Mouse (Mus musculus) intestine, embryonic 15.5 days (tissue): Measurements from ENCODE around the gene Avil. TPM values are rescaled to one million over a fixed set of nuclear protein-coding genes. Genes with fewer than 3 reads are reported as not detected.
"Not testable (repeated sequence)": the region's sequence is repeated elsewhere in the genome, so short reads cannot be mapped to it uniquely, and the experiment has no call there.

Source experiments
- ATAC-seq: fragments of 200-750 bp; cut with Nextera tagmentation; 2 replicates; pipeline ENCODE4 v1.8.0; 2017; ENCODE audit warnings: moderate TSS enrichment, moderate library complexity
- H3K27ac ChIP-seq: fragments of 300-500 bp; sonication (generic); 2 replicates; pipeline ENCODE4 v1.5.1; 2015; ENCODE audit warnings: mild to moderate bottlenecking, inconsistent platforms
- H3K27me3 ChIP-seq: fragments of 300-500 bp; sonication (generic); replicated peaks from 2 replicates; pipeline ENCODE4 v1.6.1; 2015; ENCODE audit warnings: inconsistent platforms
- H3K36me3 ChIP-seq: fragments of 300-500 bp; sonication (generic); 2 replicates; pipeline ENCODE4 v1.6.1; 2015; ENCODE audit warnings: inconsistent platforms
- H3K4me1 ChIP-seq: fragments of 300-500 bp; sonication (generic); replicated peaks from 2 replicates; pipeline ENCODE4 v1.6.1; 2015; ENCODE audit warnings: inconsistent platforms
- H3K4me2 ChIP-seq: fragments of 300-500 bp; sonication (generic); replicated peaks from 2 replicates; pipeline ENCODE4 v1.6.1; 2015; ENCODE audit warnings: mild to moderate bottlenecking, inconsistent platforms
- H3K4me3 ChIP-seq: fragments of 300-500 bp; sonication (generic); replicated peaks from 2 replicates; pipeline ENCODE4 v1.5.1; 2015; ENCODE audit warnings: inconsistent platforms
- H3K9ac ChIP-seq: fragments of 300-500 bp; sonication (generic); 2 replicates; pipeline ENCODE4 v1.6.1; 2015; ENCODE audit warnings: inconsistent platforms
- H3K9me3 ChIP-seq: fragments of 300-500 bp; sonication (generic); 2 replicates; pipeline ENCODE4 v1.6.1; 2016; ENCODE audit warnings: inconsistent platforms
- WGBS: fragments of 180-500 bp; shearing (Covaris S2); methylation state at CpG from one replicate; pipeline ENCODE4 v1.1.7; 2015; 5-methylcytosine and 5-hydroxymethylcytosine counted together
- polyA plus RNA-seq: library from polyadenylated mRNA; unstranded; fragments of >200 nt; fragmentation: Nextera tagmentation; extraction: Ambion mirVana; gene quantifications from 2 replicates; pipeline ENCODE4 v1.2.1, GENCODE M21; 2015

Gene Avil
- polyA plus RNA-seq, 1 experiment from 2014 or later: 0.21 TPM

DNA sequence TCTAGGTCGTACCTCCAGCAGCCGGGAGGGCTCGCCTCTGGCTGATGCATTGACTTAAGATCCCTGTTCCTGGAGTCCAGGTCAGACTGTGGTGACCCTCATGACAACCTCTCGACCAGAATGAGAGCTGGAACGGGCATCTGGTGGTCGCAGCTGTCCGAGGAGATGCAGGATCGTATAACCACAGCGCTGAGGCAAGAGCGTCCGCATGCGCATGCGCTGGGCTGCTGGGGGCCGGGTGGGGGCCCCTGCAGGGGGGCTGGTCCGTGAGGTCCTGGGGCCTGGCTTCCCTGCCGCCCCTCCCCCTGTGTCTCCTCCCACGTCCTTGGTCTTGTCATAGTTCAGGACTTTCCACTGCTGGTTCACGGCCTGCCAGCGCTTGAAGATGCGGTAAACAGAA is 56.0 kb downstream of the Avil start:
- no peak overlapping the region for H3K27ac ChIP-seq
- H3K27me3 ChIP-seq: peaks cover under 1% of the 10 kb centered on the region; the same call in 1 of the 2 replicates
- peaks cover 21% of the 10 kb centered on the region for H3K4me1 ChIP-seq
- H3K36me3 ChIP-seq: peaks cover 4% of the 10 kb centered on the region; the same call in 1 of the 2 replicates
- H3K9me3 ChIP-seq: no peaks in the 10 kb centered on the region
- WGBS: 84% methylated on average over 20 of the region's 20 CpGs
- no peak overlapping the region for H3K4me3 ChIP-seq
- H3K4me2 ChIP-seq: no peak overlapping the region
- H3K9ac ChIP-seq: no peak overlapping the region
- no peak for ATAC-seq

DNA sequence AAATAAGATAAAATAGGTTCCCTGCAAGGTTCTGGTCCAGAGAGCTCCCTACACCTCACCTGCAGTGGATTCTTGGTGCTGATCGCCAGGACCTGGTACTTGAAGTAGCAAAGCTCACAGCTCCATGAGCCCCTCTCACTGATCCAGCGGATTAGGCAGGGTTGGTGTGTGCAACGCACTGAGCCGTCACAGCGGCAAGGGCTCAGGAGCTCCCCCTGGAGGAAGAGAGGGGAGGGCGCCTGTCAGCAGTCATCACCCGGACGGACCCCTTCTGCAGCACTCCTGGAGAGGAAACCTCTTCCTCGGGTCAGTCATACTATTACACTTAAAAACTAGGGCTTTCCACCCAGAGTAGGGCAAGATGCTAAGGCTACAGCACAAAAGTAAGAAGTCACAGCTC is 57.7 kb downstream of the Avil start:
- Histone ChIP-seq H3K9ac (0 out of 2 replicates have a peak overlapping the region, but pooled peaks have one; percentile 78), H3K27ac (no peak overlapping the region), H3K36me3 (peaks cover 4% of the 10 kb centered on the region; the same call in 1 of the 2 replicates), H3K27me3 (no peaks in the 10 kb centered on the region), H3K4me3 (peak overlapping the region; percentile 82), H3K4me2 (peak overlapping the region; percentile 94), H3K4me1 (peaks cover 26% of the 10 kb centered on the region), H3K9me3 (no peaks in the 10 kb centered on the region)
- 0 out of 2 replicates have a peak, but pooled peaks have one; percentile 7 for ATAC-seq
- 1% methylated on average over 9 of the region's 9 CpGs for WGBS

DNA sequence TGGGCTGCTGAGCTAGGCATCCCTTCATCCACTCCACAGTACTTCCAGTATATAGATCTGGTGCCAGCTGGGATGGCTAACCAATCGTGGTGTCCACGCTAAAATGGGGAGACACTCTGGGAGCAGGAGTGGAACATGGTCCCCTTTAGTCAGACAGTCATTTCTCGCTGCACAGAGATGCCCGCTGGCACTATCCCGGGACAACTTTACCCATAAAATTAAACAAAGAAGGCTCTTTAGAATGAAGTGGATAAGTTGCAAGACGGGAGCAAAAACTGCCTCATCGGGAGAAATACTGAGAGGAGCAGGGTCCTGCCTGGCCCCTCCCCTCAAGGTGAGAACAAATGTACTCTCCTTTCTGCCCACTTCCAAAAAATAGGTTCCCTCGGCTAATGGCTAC is 58.2 kb downstream of the Avil start:
- H3K9me3 ChIP-seq: no peaks in the 10 kb centered on the region
- H3K27me3 ChIP-seq: no peaks in the 10 kb centered on the region
- WGBS: 10% methylated on average over 8 of the region's 8 CpGs
- peak overlapping the region; percentile 82 for H3K4me3 ChIP-seq
- peak overlapping the region; percentile 94 for H3K4me2 ChIP-seq
- peak overlapping the region; percentile 78; the same call in 1 of the 2 replicates for H3K9ac ChIP-seq
- H3K36me3 ChIP-seq: peaks cover 4% of the 10 kb centered on the region; the same call in 1 of the 2 replicates
- peaks cover 26% of the 10 kb centered on the region for H3K4me1 ChIP-seq
- no peak for ATAC-seq
- H3K27ac ChIP-seq: no peak overlapping the region

DNA sequence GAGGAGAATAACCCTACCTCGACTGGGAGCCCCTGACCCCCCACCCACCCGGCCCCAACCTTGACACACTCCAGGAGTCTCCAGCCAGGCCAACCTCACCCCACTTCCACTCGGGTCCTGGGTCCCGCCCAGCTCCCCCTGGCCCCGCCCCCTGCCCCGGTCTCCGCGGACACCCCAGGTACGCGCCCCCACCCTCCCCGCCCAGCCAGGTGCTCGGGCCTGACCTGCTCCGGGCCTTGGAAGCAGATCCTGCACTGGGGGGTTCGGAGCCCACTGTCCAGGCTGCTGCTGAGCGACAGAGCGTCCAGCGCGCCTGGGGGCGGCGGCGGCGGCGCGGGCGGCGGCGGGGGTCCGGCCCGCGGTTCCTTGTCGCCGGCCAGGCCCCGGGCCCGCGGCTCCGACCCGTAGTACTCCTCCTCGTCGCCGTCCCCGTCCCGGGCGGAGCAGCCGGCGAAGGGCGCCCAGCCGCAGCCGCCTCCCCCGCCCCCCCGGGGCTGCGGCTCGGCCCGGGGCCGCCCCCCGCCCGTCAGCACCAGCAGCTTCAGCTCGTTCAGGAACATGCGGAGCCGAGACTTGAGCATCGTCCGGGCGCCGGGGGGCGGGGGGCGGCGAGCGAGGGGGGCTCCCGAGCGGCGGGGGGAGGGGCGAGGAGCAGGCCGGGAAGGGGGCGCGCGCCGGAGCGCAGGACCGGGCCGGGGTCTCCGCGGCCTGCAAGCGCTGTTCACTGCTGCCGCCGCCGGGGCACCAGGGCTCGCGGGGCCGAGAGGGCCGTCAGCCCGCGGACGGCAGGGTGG is 58.9 kb downstream of the Avil start:
- WGBS: under 1% methylated on average over 74 of the region's 92 CpGs
- Histone ChIP-seq H3K27ac (peak overlapping the region; percentile 48; the same call in 1 of the 2 replicates), H3K4me3 (peak overlapping the region; percentile 82)

DNA sequence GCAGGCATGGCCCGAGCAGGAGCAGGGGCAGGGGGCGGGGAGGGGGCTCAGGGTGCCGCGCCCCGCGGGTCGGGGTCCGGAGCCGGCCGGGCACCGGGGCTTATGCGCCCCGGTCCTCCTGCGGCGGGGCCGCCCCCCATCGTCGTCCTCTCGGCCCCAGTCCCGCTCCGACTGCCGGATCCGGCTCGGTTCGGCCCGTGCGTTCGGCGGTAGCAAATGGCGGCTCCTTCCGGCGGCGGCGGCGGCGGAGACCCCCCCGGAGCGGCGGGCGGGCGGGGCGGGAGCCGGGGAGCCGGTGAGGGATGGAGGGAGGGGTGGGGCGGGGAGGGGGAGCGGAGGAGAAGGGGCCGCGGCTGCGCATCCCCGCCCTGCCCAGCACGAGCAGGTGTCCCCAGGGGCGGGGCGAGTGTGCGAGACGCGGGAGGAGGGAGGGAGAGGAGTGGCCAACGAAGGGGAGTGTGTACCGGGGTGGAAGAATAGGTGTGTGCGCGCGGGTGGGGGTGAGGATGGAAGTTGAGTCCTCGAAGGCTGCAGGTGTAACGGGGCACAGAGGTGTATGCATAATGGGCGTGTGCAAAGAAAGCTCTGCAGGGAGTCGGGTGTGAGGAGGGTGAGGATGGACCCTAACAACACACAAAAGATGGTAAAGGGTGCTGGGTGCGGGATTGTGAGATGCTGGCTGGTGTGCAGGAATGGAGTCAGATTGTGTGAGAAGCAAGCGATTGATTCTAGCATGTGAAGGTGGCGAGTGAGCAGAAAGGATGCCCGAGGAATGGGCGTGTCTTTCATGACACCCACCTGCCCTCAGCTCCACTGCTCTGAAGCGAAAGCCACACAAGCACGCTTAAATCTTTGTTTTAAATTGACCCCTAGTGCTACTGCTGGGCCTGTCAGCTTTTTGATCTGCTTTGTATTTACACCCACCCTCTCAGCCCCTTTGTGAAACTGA is 59.7 kb downstream of the Avil start, which contains the start of gene March9:
March9 (minus strand) TSS at position 217 of the 949 bp plus-strand sequence.
- peak within 1 kb of the TSS; percentile 78 for H3K9ac ChIP-seq
- H3K4me3 ChIP-seq: peak within 1 kb of the TSS; percentile 82
- peaks cover 34% of the 10 kb centered on the region for H3K4me1 ChIP-seq
- H3K27ac ChIP-seq: peak within 1 kb of the TSS; percentile 48; the same call in 1 of the 2 replicates
- H3K9me3 ChIP-seq: no peaks in the 10 kb centered on the region
- peaks cover 8% of the 10 kb centered on the region for H3K36me3 ChIP-seq
- 1% methylated on average over 50 of the region's 72 CpGs for WGBS
- peak; percentile 59 for ATAC-seq
- peak within 1 kb of the TSS; percentile 94 for H3K4me2 ChIP-seq
- no peaks in the 10 kb centered on the region for H3K27me3 ChIP-seq

More for the DNA sequence above, 58.9 kb downstream of the Avil start:
- peak overlapping the region; percentile 94 for H3K4me2 ChIP-seq
- ATAC-seq: no peak
- H3K36me3 ChIP-seq: peaks cover 4% of the 10 kb centered on the region; the same call in 1 of the 2 replicates
- H3K9me3 ChIP-seq: no peaks in the 10 kb centered on the region
- H3K27me3 ChIP-seq: no peaks in the 10 kb centered on the region
- H3K4me1 ChIP-seq: peaks cover 26% of the 10 kb centered on the region
- peak overlapping the region; percentile 78 for H3K9ac ChIP-seq

DNA sequence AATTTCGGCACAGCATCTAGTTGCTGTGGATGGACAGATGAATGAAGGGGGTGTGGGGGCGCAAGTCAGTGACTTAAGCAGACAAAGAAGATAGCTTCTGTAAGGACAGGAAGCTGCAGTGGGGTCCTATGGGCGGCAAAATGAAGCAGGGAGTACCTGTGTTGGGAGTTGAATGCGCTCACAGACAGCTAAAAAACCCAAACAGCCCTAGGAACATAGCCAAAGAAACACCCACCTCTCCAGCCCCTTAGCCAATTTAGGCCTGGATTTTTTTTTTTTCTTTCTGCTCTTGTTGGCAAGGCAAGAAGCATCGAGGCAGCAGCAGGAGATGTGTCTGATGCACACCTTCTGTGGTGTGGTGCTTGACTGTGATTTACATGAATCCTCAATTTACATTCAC is 60.6 kb downstream of the Avil start:
- peaks cover 17% of the 10 kb centered on the region for H3K36me3 ChIP-seq
- peaks cover 35% of the 10 kb centered on the region for H3K4me1 ChIP-seq
- no peak overlapping the region for H3K4me3 ChIP-seq
- H3K4me2 ChIP-seq: peak overlapping the region; percentile 94; the same call in 1 of the 2 replicates
- H3K27ac ChIP-seq: no peak overlapping the region
- no peak for ATAC-seq
- no peak overlapping the region for H3K9ac ChIP-seq
- 59% methylated on average over 5 of the region's 5 CpGs for WGBS
- no peaks in the 10 kb centered on the region for H3K9me3 ChIP-seq
- H3K27me3 ChIP-seq: no peaks in the 10 kb centered on the region

DNA sequence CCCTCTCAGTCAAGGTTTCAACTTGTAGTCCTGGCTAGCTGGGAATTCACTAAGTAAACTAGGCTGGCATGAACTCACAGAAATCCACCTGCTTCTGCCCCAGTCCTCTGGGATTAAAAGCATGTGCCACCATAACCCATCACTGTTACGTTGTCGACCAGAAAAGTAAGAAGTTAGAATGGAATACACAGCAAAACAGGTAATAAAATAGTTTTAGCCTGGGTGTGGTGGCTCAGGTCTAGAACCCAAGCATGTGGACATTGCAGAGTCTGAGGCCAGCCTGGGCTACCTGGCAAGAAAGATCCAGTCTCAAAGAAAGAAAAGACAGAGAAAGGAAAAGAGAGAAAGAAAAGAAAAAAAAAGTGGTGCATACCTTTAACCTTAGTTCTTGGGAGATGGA is 61.0 kb downstream of the Avil start:
- Histone ChIP-seq H3K9me3 (no peaks in the 10 kb centered on the region), H3K4me1 (peaks cover 36% of the 10 kb centered on the region), H3K36me3 (peaks cover 21% of the 10 kb centered on the region), H3K27me3 (no peaks in the 10 kb centered on the region), H3K4me3 (no peak overlapping the region), H3K27ac (no peak overlapping the region), H3K4me2 (no peak overlapping the region), H3K9ac (no peak overlapping the region)
- WGBS: 70% methylated on average over 2 of the region's 2 CpGs
- ATAC-seq: no peak

DNA sequence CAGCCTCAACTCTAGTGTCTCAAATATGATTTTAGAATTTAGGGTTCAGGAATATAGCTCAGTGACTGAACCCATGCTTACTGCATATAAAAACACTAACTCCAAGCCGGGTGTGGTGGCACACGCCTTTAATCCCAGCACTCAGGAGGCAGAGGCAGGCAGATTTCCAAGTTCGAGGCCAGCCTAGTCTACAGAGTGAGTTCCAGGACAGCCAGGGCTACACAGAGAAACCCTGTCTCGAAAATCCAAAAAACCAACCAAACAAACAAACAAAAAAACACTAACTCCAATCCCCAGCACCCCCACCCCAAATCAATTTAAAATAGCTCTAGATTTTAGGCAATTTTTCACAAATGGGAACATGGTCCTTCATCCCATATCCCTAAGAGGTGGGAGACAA is 61.6 kb downstream of the Avil start:
- H3K4me2 ChIP-seq, ATAC-seq, H3K27me3 ChIP-seq, H3K4me3 ChIP-seq, H3K9ac ChIP-seq, H3K9me3 ChIP-seq, H3K27ac ChIP-seq: not testable (repeated sequence)
- whole genome bisulfite sequencing: 83% methylated on average over 4 of the region's 4 CpGs
- Histone ChIP-seq H3K36me3 (peaks cover 25% of the 10 kb centered on the region), H3K4me1 (peaks cover 41% of the 10 kb centered on the region)

DNA sequence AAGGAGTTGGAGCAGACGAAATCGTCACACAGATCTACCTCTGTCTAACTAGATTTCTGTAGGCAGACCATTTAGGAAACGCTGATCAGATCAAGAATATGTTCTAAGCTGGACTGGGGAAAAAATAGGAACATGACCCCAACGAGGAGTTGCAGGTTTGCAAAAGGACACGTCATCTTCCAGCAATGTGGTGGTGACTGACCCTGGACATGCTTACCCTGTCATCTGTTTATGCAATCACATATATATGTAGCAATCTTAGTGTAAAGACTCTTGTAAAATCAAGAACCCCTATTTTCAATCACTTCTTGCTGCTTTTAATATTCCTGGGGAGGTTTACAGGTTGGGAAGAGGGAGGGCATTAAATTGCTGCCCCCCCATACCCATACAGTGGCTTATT is 62.0 kb downstream of the Avil start:
- Histone ChIP-seq H3K9me3 (no peaks in the 10 kb centered on the region), H3K4me2 (no peak overlapping the region), H3K27ac (no peak overlapping the region), H3K4me3 (no peak overlapping the region), H3K27me3 (no peaks in the 10 kb centered on the region), H3K9ac (no peak overlapping the region), H3K4me1 (peaks cover 41% of the 10 kb centered on the region), H3K36me3 (peaks cover 25% of the 10 kb centered on the region)
- no peak for ATAC-seq
- WGBS: 68% methylated on average over 5 of the region's 5 CpGs

DNA sequence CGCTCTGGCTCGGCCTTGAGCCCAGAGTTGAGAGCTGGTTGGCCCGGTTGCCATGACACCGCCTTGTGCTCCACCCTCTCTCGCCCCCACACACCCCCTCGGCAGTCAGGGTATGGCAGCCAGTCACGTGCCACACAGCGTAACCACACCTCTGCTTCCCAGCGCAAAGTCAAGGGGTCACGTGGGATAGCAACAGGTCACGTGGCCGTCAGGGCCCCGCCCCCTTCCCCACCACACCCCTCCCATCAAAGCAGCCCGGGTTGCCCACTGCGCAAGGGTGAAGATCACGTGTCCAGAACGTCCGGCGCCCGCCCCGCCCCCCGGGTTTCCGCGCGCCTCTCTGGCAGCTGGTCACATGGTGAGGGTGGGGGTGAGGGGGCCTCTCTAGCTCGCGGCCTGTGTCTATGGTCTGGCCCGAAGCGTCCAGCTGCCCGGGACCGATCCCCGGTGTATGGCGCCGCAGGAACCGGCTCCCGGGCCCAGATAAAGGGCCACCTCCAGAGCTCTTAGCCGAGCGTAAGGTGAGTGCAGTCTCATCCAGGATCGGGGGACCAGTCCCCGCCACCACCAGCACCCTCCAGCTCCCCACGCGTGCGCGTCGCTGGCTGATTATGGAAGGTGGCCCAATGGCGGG is 62.8 kb downstream of the Avil start, which contains the start of gene Cdk4:
Cdk4 (plus strand) TSS at position 296 of the 634 bp plus-strand sequence.
- Histone ChIP-seq H3K27ac (peak within 1 kb of the TSS; percentile 76), H3K36me3 (peaks cover 30% of the 10 kb centered on the region), H3K27me3 (no peaks in the 10 kb centered on the region), H3K4me3 (peak within 1 kb of the TSS; percentile 65), H3K4me1 (peaks cover 38% of the 10 kb centered on the region), H3K9me3 (no peaks in the 10 kb centered on the region), H3K4me2 (peak within 1 kb of the TSS; percentile 73), H3K9ac (peak within 1 kb of the TSS; percentile 81)
- ATAC-seq: peak; percentile 91
- WGBS: under 1% methylated on average over 45 of the region's 46 CpGs

DNA sequence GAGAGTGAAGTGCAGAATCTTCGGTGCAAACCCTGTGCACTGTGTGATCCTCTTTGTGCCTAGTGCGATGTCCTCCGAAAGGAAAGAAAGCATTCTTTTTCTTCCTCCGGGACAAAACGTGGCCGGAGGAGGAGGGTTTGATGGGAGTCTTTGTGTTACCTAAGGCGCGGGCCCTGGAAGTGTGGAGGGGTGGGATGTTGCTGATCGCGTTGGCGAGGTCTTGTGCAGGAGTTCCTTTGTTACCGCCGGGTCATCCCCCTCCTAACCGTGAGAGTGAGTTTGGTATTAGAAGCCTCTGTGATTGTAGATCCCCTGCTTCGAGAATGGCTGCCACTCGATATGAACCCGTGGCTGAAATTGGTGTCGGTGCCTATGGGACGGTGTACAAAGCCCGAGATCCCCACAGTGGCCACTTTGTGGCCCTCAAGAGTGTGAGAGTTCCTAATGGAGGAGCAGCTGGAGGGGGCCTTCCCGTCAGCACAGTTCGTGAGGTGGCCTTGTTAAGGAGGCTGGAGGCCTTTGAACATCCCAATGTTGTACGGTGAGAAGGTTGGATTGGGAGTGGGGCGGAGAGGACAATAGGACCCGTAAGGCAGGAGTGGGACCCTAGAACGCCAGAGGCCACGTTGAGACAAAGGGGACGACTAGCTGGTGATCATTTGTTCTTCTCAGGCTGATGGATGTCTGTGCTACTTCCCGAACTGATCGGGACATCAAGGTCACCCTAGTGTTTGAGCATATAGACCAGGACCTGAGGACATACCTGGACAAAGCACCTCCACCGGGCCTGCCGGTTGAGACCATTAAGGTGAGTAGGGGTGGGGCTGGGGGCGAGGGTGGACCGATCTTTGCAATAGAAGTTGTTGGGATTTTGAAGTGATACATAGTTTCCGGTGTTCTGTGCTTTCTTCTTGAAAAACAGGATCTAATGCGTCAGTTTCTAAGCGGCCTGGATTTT is 63.7 kb downstream of the Avil start:
- H3K4me3 ChIP-seq: peak overlapping the region; percentile 65
- peaks cover 38% of the 10 kb centered on the region for H3K4me1 ChIP-seq
- ATAC-seq: no peak
- H3K4me2 ChIP-seq: peak overlapping the region; percentile 73
- H3K27me3 ChIP-seq: no peaks in the 10 kb centered on the region
- 10% methylated on average over 37 of the region's 37 CpGs for WGBS
- peaks cover 30% of the 10 kb centered on the region for H3K36me3 ChIP-seq
- H3K27ac ChIP-seq: peak overlapping the region; percentile 76
- H3K9me3 ChIP-seq: no peaks in the 10 kb centered on the region
- H3K9ac ChIP-seq: peak overlapping the region; percentile 81
